Mouse (Mus musculus): ENCODE measurements at regions not wholly inside any gene's neighbourhood (a gene's known extent, or its start where the extent isn't known, plus 50 kb on each side); places are given as distances from the start of the nearest gene placed in this dataset.

DNA sequence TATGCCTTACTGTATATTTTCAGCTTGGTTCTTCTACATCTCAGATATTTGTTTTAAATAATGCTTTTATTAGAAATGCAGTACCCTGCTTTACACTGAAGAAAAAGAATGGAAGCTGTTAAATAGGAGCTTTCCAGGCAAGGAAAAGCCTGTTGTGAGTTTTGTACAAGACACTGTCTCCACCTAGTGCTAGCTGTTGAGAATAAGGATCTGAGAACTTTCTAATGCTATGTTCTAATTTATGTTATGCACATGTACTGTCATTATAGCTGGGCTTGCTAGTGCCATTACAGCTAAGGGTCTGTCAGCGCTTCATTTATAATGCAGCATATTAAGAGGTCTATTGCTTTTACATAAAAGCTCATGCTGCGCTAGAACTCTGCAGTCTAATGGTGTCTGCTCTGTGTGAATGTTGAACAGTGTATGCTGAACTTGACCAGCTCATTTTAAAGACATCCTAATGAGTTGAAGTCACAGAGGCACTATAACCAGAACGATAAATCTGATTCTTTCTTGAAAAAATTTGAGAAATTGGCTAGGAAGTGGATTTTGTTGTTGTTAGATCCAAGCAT, 315.4 kb upstream of the Dnajc24 start:
- no peak for DNase-seq (ENCODE audit: low spot score in 2 of 2)

DNA sequence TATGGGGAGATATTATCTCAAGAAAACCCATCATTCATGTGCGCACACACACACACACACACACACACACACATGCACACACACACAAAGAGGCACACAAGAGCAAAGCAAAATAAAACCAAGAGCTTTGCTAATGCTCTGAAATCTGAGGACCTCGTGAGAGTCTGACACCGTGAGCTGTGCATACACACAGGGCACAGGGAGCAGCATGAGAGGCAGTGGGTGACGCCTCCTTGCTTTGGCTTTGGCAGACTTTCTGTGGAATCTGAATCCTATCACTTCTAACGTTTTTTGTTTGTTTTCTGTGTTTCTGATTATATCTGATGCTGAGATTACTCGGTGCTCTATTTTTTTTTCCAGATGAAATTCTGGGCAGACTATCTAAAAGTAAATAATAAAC, 343.4 kb upstream of the Dnajc24 start:
- DNase-seq (ENCODE audit: low spot score in 2 of 2): no peak

DNA sequence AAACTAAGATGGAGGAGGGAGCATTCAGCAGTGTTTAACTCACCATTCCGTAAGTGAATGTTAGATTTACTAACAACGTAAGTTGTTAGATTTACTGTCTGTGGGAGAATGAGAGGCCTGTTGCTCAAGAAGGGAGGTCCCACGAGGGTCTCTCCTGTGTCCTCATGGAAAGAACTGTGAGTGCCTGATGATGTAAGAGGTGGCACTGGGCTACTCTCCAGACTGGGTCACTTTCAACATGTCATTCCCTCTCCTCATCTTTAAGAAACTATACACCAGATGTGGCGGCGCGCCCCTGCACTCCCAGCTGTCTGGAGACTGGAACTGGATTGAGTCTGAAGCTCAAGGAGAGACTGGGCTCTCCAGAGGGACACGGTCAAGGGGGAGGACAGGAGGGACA, 343.9 kb upstream of the Dnajc24 start:
- no peak for DNase-seq (ENCODE audit: low spot score in 2 of 2)

- DNase-seq (ENCODE audit: low spot score in 2 of 2): no peak
These were observed 337.5 kb upstream of the Mpped2 start for GRCm38 (mm10) chr2:106355565-106355964.

DNA sequence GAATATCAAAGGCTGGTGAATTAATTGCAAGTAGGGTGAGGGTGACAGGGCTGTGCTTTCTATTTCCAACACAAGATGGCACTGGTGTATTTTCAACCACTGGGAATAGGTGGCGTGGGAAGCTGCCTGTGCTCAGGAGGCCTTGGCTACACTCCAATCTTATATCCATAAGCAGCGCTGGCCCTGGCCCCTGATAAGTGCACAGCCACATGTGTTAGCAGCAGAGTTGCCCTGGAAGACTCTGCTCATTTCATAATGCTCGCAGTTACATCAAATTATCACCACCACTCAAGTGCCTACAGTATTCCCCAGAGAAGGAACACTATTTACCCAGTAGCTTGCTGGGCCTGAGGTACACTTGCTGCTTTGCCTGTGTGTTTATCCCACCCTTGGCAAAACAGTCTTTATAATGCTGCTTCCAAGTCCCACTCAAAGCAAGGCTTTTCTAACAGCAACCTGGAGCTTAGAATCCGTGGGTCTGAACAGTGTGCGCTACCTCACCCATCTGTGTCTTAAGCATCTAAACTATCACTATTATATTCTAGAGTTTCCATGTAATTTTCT, 337.0 kb upstream of the Mpped2 start:
- DNase-seq (ENCODE audit: low spot score in 2 of 2): peak; percentile 9 to 13

GRCm38 (mm10) chr2:106368641-106369040, 324.4 kb upstream of the Mpped2 start:
- DNase-seq (ENCODE audit: low spot score in 2 of 2): no peak

- DNase-seq (ENCODE audit: low spot score in 2 of 2): no peak
These were observed 309.4 kb upstream of the Mpped2 start for GRCm38 (mm10) chr2:106383415-106384285.

DNA sequence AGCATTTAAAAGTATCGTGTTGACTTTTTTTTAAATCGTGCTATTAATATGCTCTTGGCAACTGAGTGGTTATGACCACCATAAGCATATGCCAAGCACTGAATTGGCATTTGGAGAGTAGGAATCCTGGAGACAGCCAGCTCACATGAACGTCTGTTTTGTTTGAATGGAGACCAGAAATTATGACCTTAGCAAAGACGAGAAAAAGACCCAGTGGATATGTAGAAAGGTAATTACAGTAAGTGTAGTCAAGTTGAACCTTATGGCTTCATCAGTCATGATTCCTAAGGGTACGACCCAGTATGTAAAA, 308.8 kb upstream of the Mpped2 start:
- no peak for DNase-seq (ENCODE audit: low spot score in 2 of 2)

- no peak for DNase-seq (ENCODE audit: low spot score in 2 of 2)
These were observed 308.2 kb upstream of the Mpped2 start for GRCm38 (mm10) chr2:106384842-106385241.

DNA sequence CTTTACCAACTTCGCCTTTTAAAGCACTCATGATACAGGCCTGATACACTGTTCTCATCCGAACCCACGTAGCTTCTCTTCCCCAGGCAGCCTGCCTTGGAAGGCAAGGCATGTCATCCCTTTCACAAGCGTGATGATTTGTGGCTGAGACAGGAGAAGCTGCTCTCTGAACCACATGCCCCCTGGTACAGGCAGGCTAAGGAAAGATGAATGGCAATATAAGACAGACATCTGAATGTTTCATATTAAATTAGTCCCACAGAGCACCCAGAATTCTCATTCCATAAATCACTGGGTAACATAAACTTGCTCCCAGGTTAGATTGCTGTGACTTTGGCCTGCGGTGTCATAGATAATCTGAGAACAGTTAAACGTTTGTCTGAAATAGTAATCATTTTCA, 280.9 kb upstream of the Mpped2 start:
- no peak for DNase-seq (ENCODE audit: low spot score in 2 of 2)

DNA sequence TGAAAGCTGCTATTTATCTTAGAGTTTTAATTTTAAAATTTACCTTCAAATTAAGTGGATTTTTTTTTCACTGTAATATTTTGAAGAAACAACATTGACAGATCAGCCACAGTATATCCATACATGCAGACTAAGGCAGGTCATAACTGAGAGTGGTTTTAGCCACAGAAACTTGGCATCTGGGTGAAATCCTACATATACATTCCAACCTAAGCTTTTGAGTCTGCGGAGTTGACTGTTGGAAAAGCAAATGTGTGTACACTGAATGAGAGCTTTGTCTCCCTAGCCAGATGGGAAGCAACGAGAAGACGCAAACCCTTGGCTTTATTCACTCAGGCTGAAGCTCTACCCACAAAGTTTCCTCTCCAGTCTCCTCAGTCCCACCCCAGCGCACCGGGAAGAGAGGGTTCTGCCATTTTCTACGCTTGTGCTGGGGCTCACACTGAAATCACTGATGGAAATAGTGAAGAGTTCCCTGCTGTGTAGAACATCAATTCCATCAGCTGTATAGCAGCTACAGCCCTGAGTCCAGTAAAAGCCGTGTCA, 277.5 kb upstream of the Mpped2 start:
- DNase-seq (ENCODE audit: low spot score in 2 of 2): no peak

DNA sequence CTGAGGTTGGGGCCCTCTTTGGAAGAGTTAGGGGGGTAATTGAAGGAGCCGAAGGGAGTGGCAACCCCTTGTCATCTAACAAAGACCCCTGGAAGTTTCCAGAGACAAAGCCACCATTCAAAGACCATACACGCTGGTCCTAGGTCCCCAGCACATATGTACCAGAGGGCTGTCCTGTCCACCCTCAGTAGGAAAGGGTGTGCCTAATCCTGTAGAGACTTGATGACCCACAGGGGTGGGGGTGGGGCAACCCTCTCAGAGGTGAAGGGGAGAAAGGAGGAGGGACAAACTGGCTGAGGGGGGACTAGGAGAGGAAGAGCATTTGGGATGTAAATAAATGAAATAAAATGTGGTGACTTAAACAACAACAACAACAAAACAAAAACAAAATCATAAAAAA, 274.9 kb upstream of the Mpped2 start:
- no peak for DNase-seq (ENCODE audit: low spot score in 2 of 2)

GRCm38 (mm10) chr2:106424974-106425373, 268.1 kb upstream of the Mpped2 start:
- no peak for DNase-seq (ENCODE audit: low spot score in 2 of 2)

GRCm38 (mm10) chr2:106425451-106425881, 267.6 kb upstream of the Mpped2 start:
- DNase-seq (ENCODE audit: low spot score in 2 of 2): no peak

GRCm38 (mm10) chr2:106426010-106426409, 267.1 kb upstream of the Mpped2 start:
- DNase-seq (ENCODE audit: low spot score in 2 of 2): no peak

GRCm38 (mm10) chr2:106427237-106427636, 265.8 kb upstream of the Mpped2 start:
- DNase-seq (ENCODE audit: low spot score in 2 of 2): no peak

DNA sequence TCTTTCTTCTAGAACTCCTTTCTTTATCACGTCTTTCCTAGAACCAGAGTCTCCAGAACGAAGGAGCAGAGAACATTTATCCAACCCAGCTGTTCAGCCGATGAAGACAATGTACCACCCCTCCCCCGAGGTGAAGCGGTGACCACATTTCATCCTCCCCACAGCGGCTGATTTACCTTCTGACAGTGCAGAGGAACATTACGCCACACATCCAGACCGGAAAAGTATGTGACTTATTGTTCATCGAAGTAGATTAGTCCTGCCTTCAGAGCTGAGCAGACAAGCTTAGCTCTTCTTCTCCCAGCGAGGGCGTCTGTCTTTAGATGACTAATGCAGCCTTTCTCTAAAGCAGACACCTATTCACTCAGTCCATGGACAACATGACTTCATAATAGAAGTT, 264.2 kb upstream of the Mpped2 start:
- no peak for DNase-seq (ENCODE audit: low spot score in 2 of 2)

- DNase-seq (ENCODE audit: low spot score in 2 of 2): peak; percentile 15 to 19
These were observed 261.9 kb upstream of the Mpped2 start for GRCm38 (mm10) chr2:106431141-106431540.

GRCm38 (mm10) chr2:106431637-106432199, 261.4 kb upstream of the Mpped2 start:
- no peak for DNase-seq (ENCODE audit: low spot score in 2 of 2)

DNA sequence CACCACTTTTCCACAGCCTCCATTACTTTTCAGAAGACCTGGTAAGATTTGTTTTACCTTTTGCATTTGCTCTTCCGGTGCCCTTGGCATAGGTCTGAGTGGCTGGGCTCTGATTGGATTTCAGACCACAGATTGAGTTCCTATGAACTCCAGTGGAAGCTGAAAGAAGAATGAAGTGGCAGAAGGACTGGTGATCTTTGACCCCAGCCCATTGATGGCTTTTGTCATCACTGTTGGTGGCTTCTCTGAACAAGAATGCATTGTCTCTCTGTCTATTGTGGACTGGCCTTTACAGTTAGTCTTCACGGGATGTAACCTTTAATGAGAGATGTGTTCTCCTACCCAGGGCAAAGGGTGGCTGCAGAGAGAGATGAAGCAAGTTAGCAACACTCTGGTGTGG, 256.9 kb upstream of the Mpped2 start:
- DNase-seq (ENCODE audit: low spot score in 2 of 2): no peak

DNA sequence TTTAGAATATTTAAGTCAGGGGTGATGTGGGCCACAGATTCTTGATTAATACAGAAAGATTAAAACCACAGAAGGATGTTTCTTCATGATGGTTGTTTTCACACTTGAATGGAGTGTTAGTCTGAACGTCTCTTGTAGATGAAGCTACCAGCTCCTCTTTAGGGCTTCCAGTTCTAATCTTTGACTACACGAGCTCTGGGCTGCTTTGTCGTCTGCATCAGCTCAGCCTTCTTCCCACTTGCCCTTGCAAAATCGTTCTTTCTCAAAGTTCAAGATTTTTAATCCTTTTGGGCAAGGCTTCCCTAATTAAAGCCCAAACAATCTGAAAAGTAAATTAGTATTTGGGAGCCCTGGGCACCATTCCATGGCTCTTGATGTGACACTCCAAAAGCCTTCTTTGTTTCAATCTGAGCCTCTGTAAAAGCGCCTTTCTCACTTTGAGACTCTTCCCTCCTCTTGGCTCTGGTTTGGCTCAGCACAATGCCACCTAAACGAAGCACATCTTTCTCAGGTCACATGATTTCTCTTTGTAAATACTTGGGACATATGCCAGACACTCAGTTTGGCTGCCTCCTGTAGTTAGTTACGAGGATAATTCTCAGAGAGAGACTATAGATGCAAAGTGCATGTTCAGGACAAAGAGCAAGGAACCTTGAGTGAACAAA, 238.6 kb upstream of the Mpped2 start:
- no peak for DNase-seq (ENCODE audit: low spot score in 2 of 2)

GRCm38 (mm10) chr2:106455039-106455438, 238.0 kb upstream of the Mpped2 start:
- no peak for DNase-seq (ENCODE audit: low spot score in 2 of 2)
